In the genomic region with DNA sequence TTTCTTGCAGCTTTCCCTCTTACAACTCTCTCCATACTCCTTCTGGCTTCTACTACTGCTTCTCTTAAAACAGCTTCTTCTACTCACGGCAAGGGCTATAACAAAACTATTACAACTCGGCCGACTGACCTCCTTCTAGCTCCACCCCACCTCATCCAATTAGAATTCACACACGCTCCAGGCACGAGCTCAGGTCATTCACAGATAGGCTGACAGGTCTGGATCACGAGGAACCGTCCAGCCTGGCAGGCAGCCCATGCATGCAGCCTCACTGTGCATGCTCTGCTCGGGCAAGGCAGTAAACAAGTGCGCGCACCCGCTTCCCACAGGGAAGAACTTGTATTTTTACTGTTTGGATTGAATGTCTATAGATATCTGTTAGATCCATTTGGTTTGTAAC, we compare ENCODE assay signal across 12 mouse cellular contexts. TPM values are rescaled to one million over a fixed set of nuclear protein-coding genes. Genes with fewer than 3 reads are reported as not detected.
DNase-seq lines count a peak whose midpoint lies in the region; ATAC-seq and TF ChIP-seq lines count a peak whose summit lies in the region.
"Not testable (repeated sequence)": the region's sequence is repeated elsewhere in the genome, so short reads cannot be mapped to it uniquely, and the experiment has no call there.
"Had no signal": no experiment of that assay in that cellular context is flagged by ENCODE, and none has a peak within 500 bp of the region (broad histone marks: within the 10 kb centered on the region; RNA-seq: fewer than 3 reads in every experiment).

No protein-coding gene starts in this region.

- intact Hi-C loops in heart, postnatal 36 days (cut with DNase I): not testable (repeated sequence)

- peak overlapping the region; percentile 43 for H3K4me2 ChIP-seq in heart, embryonic 16.5 days (ENCODE audit: low read depth, low read length)

- not testable (repeated sequence) for TF ChIP-seq CTCF in kidney, adult 2 months (conservative IDR thresholded peaks at IDR 0.05; ENCODE audit: insufficient read depth, insufficient read length, low read depth, low read length); liver, adult 2 months (IDR thresholded peaks at IDR 0.05; ENCODE audit: low read depth, low read length)

- H3K27me3 ChIP-seq in heart, embryonic 16.5 days (ENCODE audit: control insufficient read depth, insufficient read depth, low read length); kidney, adult 2 months (replicated peaks; ENCODE audit: control insufficient read depth, insufficient read depth, low read length); liver, adult 2 months (ENCODE audit: control insufficient read depth, insufficient read depth, low read length): not testable (repeated sequence)

- not testable (repeated sequence) for H3K4me1 ChIP-seq in ES-E14 (ENCODE audit: control insufficient read depth in 2 of 2, insufficient read depth in 2 of 2, low read length in 2 of 2, poor library complexity in 1 of 2); heart, embryonic 16.5 days (ENCODE audit: control insufficient read depth, insufficient read depth, low read length); kidney, adult 2 months (ENCODE audit: control insufficient read depth, insufficient read depth, low read length); liver, adult 2 months (ENCODE audit: control insufficient read depth, insufficient read depth, low read length)

- peak; percentile 63 for ATAC-seq in heart, embryonic 16.5 days (replicated peaks; ENCODE audit: extremely low read depth, insufficient read depth, low FRiP score)

- not testable (repeated sequence) for H3K27ac ChIP-seq in ES-E14 (ENCODE audit: insufficient read depth, low read depth, low read length, poor library complexity, severe bottlenecking); kidney, adult 2 months (ENCODE audit: insufficient read depth, low read depth, low read length); liver, adult 2 months (replicated peaks; ENCODE audit: insufficient read depth, low read depth, low read length)
- peak overlapping the region; percentile 69 for H3K27ac ChIP-seq in heart, embryonic 16.5 days (ENCODE audit: low read length)

- TF ChIP-seq POLR2A in kidney, adult 2 months (IDR thresholded peaks at IDR 0.05; ENCODE audit: low read depth, low read length); liver, adult 2 months (IDR thresholded peaks at IDR 0.05; ENCODE audit: extremely low read depth, insufficient read depth, low read length): not testable (repeated sequence)

- not testable (repeated sequence) for H3K9me3 ChIP-seq in ES-E14 (ENCODE audit: control insufficient read depth, insufficient read depth, low read depth, low read length); heart, embryonic 16.5 days (replicated peaks; ENCODE audit: control insufficient read depth, low read length)

- not testable (repeated sequence) for H3K36me3 ChIP-seq in ES-E14 (ENCODE audit: control insufficient read depth, insufficient read depth, low read length, poor library complexity, severe bottlenecking); heart, embryonic 16.5 days (ENCODE audit: control insufficient read depth, insufficient read depth); kidney, adult 2 months (ENCODE audit: control insufficient read depth, insufficient read depth, low read length); liver, adult 2 months (ENCODE audit: control insufficient read depth, insufficient read depth, low read length)

- H3K9ac ChIP-seq in ES-E14 (ENCODE audit: insufficient read depth, low read depth, low read length, poor library complexity, severe bottlenecking): peak overlapping the region; percentile 32; the same call in 1 of the 2 replicates
- H3K9ac ChIP-seq in heart, embryonic 16.5 days (ENCODE audit: low read length); liver, adult 2 months (ENCODE audit: low read depth, low read length): not testable (repeated sequence)

- H3K79me2 ChIP-seq in liver, adult 2 months (ENCODE audit: control insufficient read depth, insufficient read depth, low read length): peaks cover 11% of the 10 kb centered on the region; the same call in 1 of the 2 replicates

- in situ Hi-C loops in ES-E14 (cut with MboI; ENCODE audit: low sequenced_read_pairs in 2 of 2, unreplicated experiment in 2 of 2): not testable (repeated sequence)

- H3K4me3 ChIP-seq in ES-E14 (ENCODE audit: insufficient read depth in 1 of 2, low read depth in 1 of 2, low read length in 2 of 2, poor library complexity in 1 of 2, severe bottlenecking in 1 of 2): peak overlapping the region; percentile 37 to 59; a peak in 3 of 4 replicates
- not testable (repeated sequence) for H3K4me3 ChIP-seq in heart, embryonic 16.5 days (ENCODE audit: low read length); kidney, adult 2 months (ENCODE audit: insufficient read depth, low read depth, low read length); liver, adult 2 months (ENCODE audit: insufficient read depth, low read depth, low read length)

- WGBS in heart, embryonic 16.5 days: 51% methylated on average over 11 of the region's 11 CpGs
- WGBS in kidney, adult 2 months: 81% methylated on average over 11 of the region's 11 CpGs
- WGBS in liver, adult 2 months: 84% methylated on average over 11 of the region's 11 CpGs

- not testable (repeated sequence) for DNase-seq in ES-E14 (ENCODE audit: low read depth, low spot score)
- DNase-seq in heart, adult 11 months: peak; percentile 95
- peak; percentile 21 to 44 for DNase-seq in heart, adult 9 months (ENCODE audit: low spot score in 2 of 2)
- DNase-seq in heart, postnatal 36 days: peak; percentile 35 to 42
- DNase-seq in kidney, adult 2 months: peak; percentile 22
- DNase-seq in liver, adult 2 months (ENCODE audit: extremely low read depth, low read depth, low spot score): peak; percentile 39

TF ChIP-seq in ES-E14, 5 proteins besides CTCF, POLR2A, EP300 and RAD21:
- TF ChIP-seq CHD2 (IDR thresholded peaks at IDR 0.05; ENCODE audit: low read depth, low read length): 0 out of 2 replicates have a peak, but pooled peaks have one; percentile 32
TF ChIP-seq in ES-E14: peak in this region for 1; not testable (repeated sequence) for 4.

RNA-seq across cellular contexts. Expression of gene Vwa3a, which starts 25.2 kb away (rescaled TPM):
- 0.16 and 0.18 TPM in 2 replicates for total RNA-seq in ES-E14 (2012; rRNA removed)
- 1.0 TPM in 2 replicates for polyA plus RNA-seq in heart, embryonic 16.5 days (2015; fragmentation: Nextera tagmentation; extraction: Ambion mirVana)
- 1 to 10 TPM; 2.9 to 5.7 TPM for total RNA-seq in heart, postnatal 36 days (2021)
- polyA plus RNA-seq in kidney, adult 2 months (2012; rRNA removed): 0.53 and 0.77 TPM in 2 replicates
- total RNA-seq in liver, adult 2 months (2014; rRNA removed): under 0.01 TPM in 1 of 2 replicates, not detected in the other
- polyA plus RNA-seq in liver, adult 2 months (2012; rRNA removed): not detected in 2 replicates
- total RNA-seq: CH12.LX had no signal

RNA-seq across cellular contexts. Expression of gene Mosmo, which starts 36.5 kb away (rescaled TPM):
- 21.6 and 22.1 TPM in 2 replicates for total RNA-seq in ES-E14 (2012; rRNA removed)
- 6.9 and 8.5 TPM in 2 replicates for polyA plus RNA-seq in heart, embryonic 16.5 days (2015; fragmentation: Nextera tagmentation; extraction: Ambion mirVana)
- total RNA-seq in heart, postnatal 36 days (2021): 10 to 100 TPM; 31.4 to 36.2 TPM
- 19.4 and 20.6 TPM in 2 replicates for polyA plus RNA-seq in kidney, adult 2 months (2012; rRNA removed)
- 9.7 and 13.6 TPM in 2 replicates for total RNA-seq in liver, adult 2 months (2014; rRNA removed)
- 15.9 and 16.2 TPM in 2 replicates for polyA plus RNA-seq in liver, adult 2 months (2012; rRNA removed)

RNA-seq across cellular contexts. Expression of gene Pdzd9, which starts 43.8 kb away (rescaled TPM):
- total RNA-seq in ES-E14 (2012; rRNA removed): 0.26 and 0.58 TPM in 2 replicates
- polyA plus RNA-seq in heart, embryonic 16.5 days (2015; fragmentation: Nextera tagmentation; extraction: Ambion mirVana): 0.30 and 0.46 TPM in 2 replicates
- total RNA-seq in heart, postnatal 36 days (2021): not detected
- 0.09 TPM in 1 of 2 replicates, not detected in the other for polyA plus RNA-seq in kidney, adult 2 months (2012; rRNA removed)
- not detected in 2 replicates for total RNA-seq in liver, adult 2 months (2014; rRNA removed)
- not detected in 2 replicates for polyA plus RNA-seq in liver, adult 2 months (2012; rRNA removed)
- total RNA-seq: adrenal gland, adult 8-10 months; adrenal gland, postnatal 36 days; gastrocnemius, adult 18-20 months had no signal
- polyA plus RNA-seq: cerebellum, adult 2 months had no signal
